Mouse (Mus musculus) megakaryocyte, embryonic 14.5 days (primary cell): Measurements from ENCODE around the gene Cnpy1.

Experiments used
- FLI1 ChIP-seq: IDR thresholded peaks from 2 replicates; pipeline ENCODE4 v1.6.1; 2012; ENCODE audit warnings: low read length, inconsistent platforms, mixed read lengths
- GATA1 ChIP-seq: IDR thresholded peaks from 3 replicates; pipeline ENCODE4 v1.6.1; 2012; ENCODE audit warnings: mixed read lengths, low read length, inconsistent platforms, borderline replicate concordance

DNA sequence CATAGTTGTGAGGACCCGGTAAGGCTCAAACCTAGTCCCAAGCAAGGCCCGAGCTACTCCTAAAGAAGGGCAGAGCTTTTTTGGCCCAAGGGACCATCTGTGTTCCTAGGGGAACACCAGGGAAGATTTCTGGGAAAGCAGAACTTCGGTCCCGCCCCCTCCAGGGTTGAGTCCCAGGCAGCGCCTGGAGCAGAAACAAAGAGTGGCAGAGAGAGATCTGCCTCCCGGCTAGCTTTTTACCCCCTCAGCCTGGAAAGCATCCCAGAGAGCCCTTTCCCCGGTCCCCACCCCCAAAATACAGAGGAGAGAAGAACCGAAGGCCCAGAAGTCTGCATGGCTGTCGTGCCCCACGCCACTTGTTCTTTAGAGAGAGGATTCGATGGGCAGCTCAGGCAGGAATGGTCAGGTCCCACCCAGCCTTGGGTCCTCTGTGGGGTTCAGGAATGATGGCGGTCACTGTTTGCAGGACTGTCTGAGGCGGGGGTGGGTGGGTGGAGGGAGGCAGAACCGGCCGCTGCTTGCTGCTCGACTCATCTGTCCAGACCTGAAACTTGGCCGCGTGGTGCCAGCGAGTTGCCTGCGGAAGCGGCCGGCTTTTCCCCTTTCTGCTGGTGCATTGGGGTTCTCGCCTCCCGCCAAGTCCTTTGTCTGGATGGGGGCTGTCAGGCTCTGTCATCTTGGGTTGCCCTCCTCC is 70.6 kb downstream of the Cnpy1 start:
- TF ChIP-seq GATA1, result no peak
- no peak for TF ChIP-seq FLI1
